Mouse (Mus musculus): ENCODE data around the gene Amh.
A peak's percentile ranks its signal among the peaks of the same experiment; 100 is the strongest.

Gene Amh

GRCm38 (mm10) chr10:80787517-80787916, 17.5 kb upstream of the Amh start:
- no peak for DNase-seq (ENCODE audit: low spot score)

GRCm38 (mm10) chr10:80790761-80791404, 14.2 kb upstream of the Amh start:
- DNase-seq (ENCODE audit: low spot score): no peak

- DNase-seq (ENCODE audit: low spot score): no peak
Measured at GRCm38 (mm10) chr10:80791476-80792174, 13.4 kb upstream of the Amh start.

- DNase-seq (ENCODE audit: low spot score): no peak
Measured at GRCm38 (mm10) chr10:80792175-80793032, 12.6 kb upstream of the Amh start.

GRCm38 (mm10) chr10:80793033-80793784, 11.8 kb upstream of the Amh start:
- no peak for DNase-seq (ENCODE audit: low spot score)

- no peak for DNase-seq (ENCODE audit: low spot score)
Measured at GRCm38 (mm10) chr10:80793803-80794202, 11.2 kb upstream of the Amh start.

GRCm38 (mm10) chr10:80794750-80795149, 10.3 kb upstream of the Amh start:
- DNase-seq (ENCODE audit: low spot score): no peak

GRCm38 (mm10) chr10:80796307-80796848, 8.7 kb upstream of the Amh start:
- DNase-seq (ENCODE audit: low spot score): no peak

- peak; percentile 21 for DNase-seq (ENCODE audit: low spot score)
Measured at GRCm38 (mm10) chr10:80797186-80798149, 7.6 kb upstream of the Amh start.

GRCm38 (mm10) chr10:80798150-80799006, 6.7 kb upstream of the Amh start, which contains the start of the genes Sf3a2 and Plekhj1:
TSS of gene Sf3a2 (plus strand) at chr10:80798198.
TSS of gene Plekhj1 (minus strand) at chr10:80798626.
- DNase-seq (ENCODE audit: low spot score): peak; percentile 97

- DNase-seq (ENCODE audit: low spot score): no peak
Measured at GRCm38 (mm10) chr10:80799070-80799566, 5.9 kb upstream of the Amh start.

GRCm38 (mm10) chr10:80802204-80802912, 2.7 kb upstream of the Amh start:
- DNase-seq (ENCODE audit: low spot score): no peak

GRCm38 (mm10) chr10:80802996-80803395, 2.0 kb upstream of the Amh start:
- no peak for DNase-seq (ENCODE audit: low spot score)

- DNase-seq (ENCODE audit: low spot score): no peak
Measured at GRCm38 (mm10) chr10:80804340-80804739, 703 bp upstream of the Amh start.

GRCm38 (mm10) chr10:80805322-80805721, 279 bp downstream of the Amh start:
- no peak for DNase-seq (ENCODE audit: low spot score)

- DNase-seq (ENCODE audit: low spot score): peak; percentile 78
Measured at GRCm38 (mm10) chr10:80805925-80806324, 882 bp downstream of the Amh start.

GRCm38 (mm10) chr10:80806341-80807056, 1.5 kb downstream of the Amh start:
- no peak for DNase-seq (ENCODE audit: low spot score)

GRCm38 (mm10) chr10:80807057-80807627, 2.1 kb downstream of the Amh start:
- peak; percentile 80 for DNase-seq (ENCODE audit: low spot score)

All from embryo, embryonic 10.5 days (tissue).